Mouse (Mus musculus) kidney, embryonic 16.5 days (tissue): ENCODE measurements at regions not wholly inside any gene's neighbourhood (a gene's known extent, or its start where the extent isn't known, plus 50 kb on each side); places are given as distances from the start of the nearest gene placed in this dataset.

Experiments used
- ATAC-seq: fragments of 200-750 bp; cut with Nextera tagmentation; 2 replicates; pipeline ENCODE4 v1.8.0; 2017; ENCODE audit warnings: moderate TSS enrichment; ENCODE audit not compliant: low FRiP score, low TSS enrichment
- H3K27ac ChIP-seq: fragments of 300-500 bp; sonication (generic); 2 replicates; pipeline ENCODE4 v1.5.1; 2014; ENCODE audit warnings: low read length
- H3K27me3 ChIP-seq: fragments of 300-500 bp; sonication (generic); 2 replicates; pipeline ENCODE4 v1.6.1; 2014; ENCODE audit warnings: low read length, control low read depth, mixed read lengths; ENCODE audit not compliant: insufficient read depth
- H3K36me3 ChIP-seq: fragments of 300-500 bp; sonication (generic); 2 replicates; pipeline ENCODE4 v1.6.1; 2014; ENCODE audit warnings: low read length, control low read depth, mixed read lengths; ENCODE audit not compliant: insufficient read depth
- H3K4me1 ChIP-seq: fragments of 300-500 bp; sonication (generic); 2 replicates; pipeline ENCODE4 v1.6.1; 2014; ENCODE audit warnings: low read length, control low read depth, mixed read lengths; ENCODE audit not compliant: insufficient read depth
- H3K4me2 ChIP-seq: fragments of 300-500 bp; sonication (generic); replicated peaks from 2 replicates; pipeline ENCODE4 v1.6.1; 2014; ENCODE audit warnings: low read depth, low read length
- H3K4me3 ChIP-seq: fragments of 300-500 bp; sonication (generic); 2 replicates; pipeline ENCODE4 v1.5.1; 2014; ENCODE audit warnings: mild to moderate bottlenecking, low read length
- H3K9ac ChIP-seq: fragments of 300-500 bp; sonication (generic); replicated peaks from 2 replicates; pipeline ENCODE4 v1.6.1; 2014; ENCODE audit warnings: low read length
- H3K9me3 ChIP-seq: fragments of 300-500 bp; sonication (generic); 2 replicates; pipeline ENCODE4 v1.6.1; 2016; ENCODE audit warnings: low read length, control low read depth
- WGBS: fragments of 180-500 bp; shearing (Covaris S2); extraction: QIAGEN DNeasy Blood & Tissue Kit; methylation state at CpG from one replicate; pipeline ENCODE4 v1.1.7; 2014; 5-methylcytosine and 5-hydroxymethylcytosine counted together

DNA sequence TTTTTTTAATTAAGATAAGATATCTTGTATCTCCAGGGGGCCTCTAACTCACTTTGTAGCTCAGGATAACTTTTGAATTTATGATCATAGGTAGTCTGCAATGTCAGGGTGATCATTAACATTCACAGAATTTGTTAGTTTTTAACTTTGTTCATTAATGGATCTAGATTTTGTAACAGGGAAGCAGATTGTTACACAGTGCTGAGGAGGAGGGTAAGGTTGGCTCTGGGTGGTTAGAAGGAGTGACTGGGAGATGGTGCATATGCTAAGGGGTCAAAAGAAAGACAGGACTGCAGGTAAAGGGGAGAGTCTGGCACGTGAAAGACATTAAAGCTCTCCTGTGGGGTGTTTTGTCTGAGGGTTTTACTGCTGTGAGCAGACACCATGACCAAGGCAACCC, 145.3 kb upstream of the Rap1b start:
- Histone ChIP-seq H3K9ac (no peak overlapping the region), H3K4me3 (no peak overlapping the region), H3K36me3 (no peaks in the 10 kb centered on the region), H3K27me3 (no peaks in the 10 kb centered on the region), H3K9me3 (no peaks in the 10 kb centered on the region), H3K4me2 (no peak overlapping the region), H3K27ac (no peak overlapping the region), H3K4me1 (0 out of 2 replicates have a peak, but pooled peaks cover 3% of the 10 kb centered on the region)
- ATAC-seq: no peak
- WGBS: 34% methylated on average over 1 of the region's 1 CpGs

DNA sequence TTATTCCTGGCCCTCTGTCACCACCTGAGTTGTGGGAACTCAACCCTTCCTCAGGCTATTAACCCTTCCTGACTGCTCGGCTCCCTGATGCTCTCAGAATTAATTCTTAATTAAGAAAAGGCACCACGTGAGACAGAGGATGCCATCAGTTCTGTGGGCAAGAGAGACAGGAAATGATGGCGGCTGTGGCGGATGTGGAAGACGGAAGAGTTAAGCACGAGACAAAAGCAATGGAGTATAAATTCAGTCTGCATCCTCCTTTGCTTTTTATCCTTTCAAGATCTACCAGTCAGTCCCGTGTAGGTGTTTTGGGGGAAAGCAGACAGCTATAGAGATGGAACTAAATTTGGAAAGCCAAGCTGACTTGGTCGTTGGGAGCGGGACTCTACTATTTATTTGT, 146.5 kb upstream of the Rap1b start:
- ATAC-seq: no peak
- Histone ChIP-seq H3K4me3 (no peak overlapping the region), H3K4me2 (no peak overlapping the region), H3K36me3 (no peaks in the 10 kb centered on the region), H3K27ac (no peak overlapping the region), H3K9me3 (no peaks in the 10 kb centered on the region), H3K27me3 (no peaks in the 10 kb centered on the region), H3K4me1 (0 out of 2 replicates have a peak, but pooled peaks cover 3% of the 10 kb centered on the region), H3K9ac (no peak overlapping the region)
- 70% methylated on average over 9 of the region's 9 CpGs for WGBS

DNA sequence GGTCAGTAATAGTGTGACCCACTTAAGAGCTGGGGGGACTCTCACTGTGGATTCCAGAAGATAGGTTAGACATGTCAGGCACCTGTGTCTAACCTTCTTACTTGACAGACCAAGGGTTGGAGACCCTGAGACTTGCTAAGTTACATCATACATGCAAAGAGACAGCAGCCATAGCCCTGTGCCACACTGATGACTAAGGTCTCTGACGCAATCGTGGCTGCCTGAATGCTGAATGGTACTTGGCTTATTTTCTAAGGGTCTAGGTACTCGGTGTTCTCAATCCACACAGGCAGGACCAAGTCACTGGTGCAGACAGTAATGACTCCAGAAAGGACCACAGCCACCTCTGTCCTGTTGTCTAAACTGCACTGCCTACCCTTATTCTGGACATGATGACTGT, 147.8 kb upstream of the Mdm1 start:
- no peak for ATAC-seq

DNA sequence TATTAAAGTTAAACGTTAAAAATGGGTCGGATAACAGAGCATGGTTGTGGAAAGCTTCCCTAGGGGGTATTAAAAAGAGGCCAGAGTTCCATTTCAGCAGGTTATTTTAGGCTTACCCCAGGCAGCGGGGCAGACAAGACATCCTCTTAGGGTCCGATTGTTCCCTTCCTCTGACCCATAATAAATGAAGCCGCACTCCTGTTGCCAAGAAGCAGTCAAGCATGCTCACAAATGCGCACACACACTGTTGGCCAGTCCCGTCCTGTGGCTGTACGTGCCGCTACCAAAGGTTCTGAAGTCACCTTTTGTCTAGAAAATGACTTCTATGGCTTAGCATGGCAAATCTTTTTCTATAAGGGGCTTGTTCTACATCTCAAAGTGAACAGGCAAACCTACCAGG, 146.8 kb upstream of the Mdm1 start:
- ATAC-seq: no peak
- Histone ChIP-seq H3K4me2 (no peak overlapping the region), H3K27me3 (no peaks in the 10 kb centered on the region), H3K27ac (no peak overlapping the region), H3K9ac (no peak overlapping the region), H3K9me3 (no peaks in the 10 kb centered on the region), H3K36me3 (no peaks in the 10 kb centered on the region), H3K4me1 (0 out of 2 replicates have a peak, but pooled peaks cover 3% of the 10 kb centered on the region), H3K4me3 (no peak overlapping the region)
- 45% methylated on average over 9 of the region's 9 CpGs for WGBS

More for the DNA sequence above, 147.8 kb upstream of the Mdm1 start:
- Histone ChIP-seq H3K4me3 (no peak overlapping the region), H3K4me1 (0 out of 2 replicates have a peak, but pooled peaks cover 3% of the 10 kb centered on the region), H3K9me3 (no peaks in the 10 kb centered on the region), H3K9ac (no peak overlapping the region), H3K4me2 (no peak overlapping the region), H3K27me3 (no peaks in the 10 kb centered on the region), H3K27ac (no peak overlapping the region), H3K36me3 (no peaks in the 10 kb centered on the region)
- 93% methylated on average over 3 of the region's 3 CpGs for WGBS

DNA sequence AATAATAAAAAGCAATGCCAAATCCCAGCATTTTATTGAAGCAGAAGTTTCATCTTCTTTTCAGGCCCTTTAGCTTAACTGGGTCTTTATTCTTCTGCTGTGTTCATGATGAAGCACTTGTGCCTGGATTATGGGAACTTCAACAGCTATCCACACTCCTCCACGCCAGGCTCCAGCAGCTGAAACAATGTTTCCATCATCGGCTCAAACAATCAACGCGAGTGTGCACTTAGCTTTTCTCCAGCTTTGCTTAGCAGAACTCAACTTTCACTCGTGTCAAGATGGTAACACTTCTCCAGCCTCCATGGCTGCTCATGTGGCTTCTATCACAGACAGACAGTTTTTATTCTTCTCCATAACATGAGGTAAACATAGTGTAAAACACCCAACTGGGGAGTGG, 143.8 kb upstream of the Mdm1 start:
- Histone ChIP-seq H3K9ac (no peak overlapping the region), H3K9me3 (no peaks in the 10 kb centered on the region), H3K4me3 (no peak overlapping the region), H3K27ac (no peak overlapping the region), H3K4me2 (no peak overlapping the region), H3K27me3 (no peaks in the 10 kb centered on the region), H3K4me1 (0 out of 2 replicates have a peak, but pooled peaks cover 3% of the 10 kb centered on the region), H3K36me3 (no peaks in the 10 kb centered on the region)
- WGBS: 87% methylated on average over 5 of the region's 5 CpGs
- no peak for ATAC-seq

DNA sequence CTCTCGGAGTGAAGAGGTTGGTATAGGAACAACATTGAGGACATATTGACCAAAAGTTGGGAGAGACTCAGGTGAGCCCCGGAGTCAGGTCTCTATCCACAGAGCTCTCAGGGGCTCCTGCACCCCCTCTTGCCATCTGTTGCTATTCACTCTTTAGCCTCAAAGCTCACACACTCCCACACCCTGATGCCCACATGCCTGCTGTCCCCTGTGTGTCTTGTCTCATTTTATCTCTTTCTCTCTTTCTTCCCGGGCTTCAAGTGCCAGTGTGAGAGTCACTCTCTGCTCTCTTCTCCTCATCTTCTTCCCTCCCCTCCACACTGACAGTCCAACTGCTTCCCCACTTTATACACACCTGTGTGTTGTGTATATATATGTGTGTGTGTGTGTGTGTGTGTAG, 141.0 kb upstream of the Mdm1 start:
- ATAC-seq: no peak
- Histone ChIP-seq H3K9me3 (no peaks in the 10 kb centered on the region), H3K4me2 (no peak overlapping the region), H3K27me3 (no peaks in the 10 kb centered on the region), H3K9ac (no peak overlapping the region), H3K36me3 (no peaks in the 10 kb centered on the region), H3K27ac (no peak overlapping the region), H3K4me1 (peaks cover 7% of the 10 kb centered on the region), H3K4me3 (no peak overlapping the region)
- WGBS: 87% methylated on average over 3 of the region's 3 CpGs

DNA sequence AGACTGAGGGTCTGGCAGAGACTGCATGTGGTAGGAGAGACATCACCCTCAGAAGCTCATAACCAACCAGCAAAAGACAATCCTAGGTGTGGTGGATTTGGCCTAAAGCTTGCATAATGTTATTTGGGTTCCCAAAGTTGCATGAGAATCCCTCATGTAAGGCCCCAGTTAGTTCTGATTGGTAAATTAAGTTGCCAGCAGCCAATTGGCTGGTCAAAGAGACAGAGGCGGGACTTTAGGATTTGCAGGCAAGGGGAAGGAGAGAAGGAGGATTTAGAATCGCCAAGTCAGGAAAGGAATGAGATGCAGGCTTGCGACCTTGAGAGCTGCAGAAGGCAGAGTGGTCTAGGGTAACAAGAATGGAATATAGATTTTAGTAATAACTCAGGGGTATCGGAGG, 140.1 kb upstream of the Mdm1 start:
- Histone ChIP-seq H3K4me1 (peaks cover 6% of the 10 kb centered on the region), H3K27ac (no peak overlapping the region), H3K9ac (no peak overlapping the region), H3K27me3 (no peaks in the 10 kb centered on the region), H3K36me3 (no peaks in the 10 kb centered on the region), H3K4me2 (no peak overlapping the region), H3K4me3 (no peak overlapping the region), H3K9me3 (no peaks in the 10 kb centered on the region)
- WGBS: 51% methylated on average over 4 of the region's 4 CpGs
- no peak for ATAC-seq

DNA sequence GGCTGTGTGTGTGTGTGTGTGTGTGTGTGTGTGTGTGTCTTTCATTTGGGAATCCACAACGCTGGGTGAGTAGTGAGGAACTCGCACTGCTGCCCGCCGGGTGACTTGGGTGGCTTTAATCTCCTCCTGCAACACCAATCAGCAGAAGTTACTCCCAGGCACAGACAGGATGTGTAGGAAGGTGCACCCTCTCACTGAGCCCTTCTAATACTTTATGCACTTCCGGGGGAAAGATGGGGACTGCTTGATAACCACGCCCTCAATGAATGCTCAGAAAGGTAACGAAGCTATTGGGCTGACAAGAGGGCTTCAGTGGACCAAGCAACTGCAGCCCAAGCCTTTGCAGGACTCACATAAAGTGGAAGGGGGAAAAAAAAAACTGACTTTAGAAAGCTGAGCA, 139.6 kb upstream of the Mdm1 start:
- H3K36me3 ChIP-seq: no peaks in the 10 kb centered on the region
- no peaks in the 10 kb centered on the region for H3K9me3 ChIP-seq
- ATAC-seq: no peak
- 63% methylated on average over 7 of the region's 7 CpGs for WGBS
- H3K27ac ChIP-seq: no peak overlapping the region
- H3K4me2 ChIP-seq: no peak overlapping the region
- H3K4me1 ChIP-seq: peaks cover 6% of the 10 kb centered on the region
- no peaks in the 10 kb centered on the region for H3K27me3 ChIP-seq
- no peak overlapping the region for H3K9ac ChIP-seq
- H3K4me3 ChIP-seq: no peak overlapping the region

DNA sequence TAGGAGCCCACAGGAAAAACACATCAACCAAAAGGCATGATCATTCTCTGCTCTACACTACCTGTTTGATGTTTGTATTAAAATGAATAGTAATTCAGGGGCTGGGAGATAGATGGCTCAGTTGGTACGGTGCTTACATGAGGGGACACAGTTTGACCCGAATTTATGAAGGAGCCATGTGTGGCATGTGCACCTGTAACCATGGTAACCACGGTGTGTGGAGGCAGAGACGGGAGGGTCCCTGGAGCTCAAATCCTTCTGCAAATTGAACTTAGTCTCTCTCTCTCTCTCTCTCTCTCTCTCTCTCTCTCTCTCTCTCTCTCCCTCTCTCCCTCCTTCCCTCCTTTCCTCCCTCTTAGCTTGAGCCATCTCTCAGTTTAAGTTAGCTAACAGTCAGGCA, 139.1 kb upstream of the Mdm1 start:
- no peak for ATAC-seq
- H3K27ac ChIP-seq: no peak overlapping the region
- H3K27me3 ChIP-seq: no peaks in the 10 kb centered on the region

DNA sequence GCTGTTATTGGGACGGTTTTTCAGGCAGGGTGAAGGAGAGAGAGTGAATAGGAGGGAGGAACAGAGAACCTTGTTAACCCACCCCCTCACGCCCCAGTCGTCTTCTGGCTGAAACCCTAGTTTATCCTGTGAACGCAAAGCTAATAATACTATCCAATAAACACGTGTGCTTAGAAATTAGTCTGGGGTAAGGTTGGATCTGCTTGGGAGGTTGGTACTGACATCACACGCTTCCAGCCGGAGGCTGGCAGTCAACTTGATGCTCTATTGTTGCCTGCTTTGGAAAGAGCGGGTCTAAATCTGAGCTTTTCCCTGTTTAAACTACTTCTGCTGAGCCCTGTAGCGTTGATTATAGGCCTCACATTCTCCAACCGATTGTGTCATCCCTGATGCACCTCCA, 138.4 kb upstream of the Mdm1 start:
- 80% methylated on average over 10 of the region's 10 CpGs for WGBS
- no peak overlapping the region for H3K9ac ChIP-seq

More for the DNA sequence above, 139.1 kb upstream of the Mdm1 start:
- Histone ChIP-seq H3K9ac (no peak overlapping the region), H3K4me3 (no peak overlapping the region), H3K36me3 (no peaks in the 10 kb centered on the region), H3K9me3 (no peaks in the 10 kb centered on the region), H3K4me2 (no peak overlapping the region), H3K4me1 (peaks cover 6% of the 10 kb centered on the region)
- 87% methylated on average over 4 of the region's 4 CpGs for WGBS

More for the DNA sequence above, 138.4 kb upstream of the Mdm1 start:
- Histone ChIP-seq H3K9me3 (peaks cover 2% of the 10 kb centered on the region; the same call in 1 of the 2 replicates), H3K4me2 (no peak overlapping the region), H3K27ac (no peak overlapping the region), H3K27me3 (no peaks in the 10 kb centered on the region), H3K4me3 (no peak overlapping the region), H3K36me3 (no peaks in the 10 kb centered on the region), H3K4me1 (peaks cover 6% of the 10 kb centered on the region)
- ATAC-seq: no peak
